Mouse (Mus musculus) bone marrow, adult 2 months (tissue): ENCODE results near the gene Pax2.

Experiments
- CTCF ChIP-seq: fragments of 200-500 bp; IDR thresholded peaks from 2 replicates; pipeline ENCODE4 v1.5.1; 2011; ENCODE audit warnings: low read length, control low read depth; ENCODE audit not compliant: control insufficient read depth, insufficient read depth
- POLR2A ChIP-seq: fragments of 200-500 bp; IDR thresholded peaks from 2 replicates; pipeline ENCODE4 v1.6.1; 2011; ENCODE audit warnings: low read depth, mild to moderate bottlenecking, control low read depth, low read length, borderline replicate concordance; ENCODE audit not compliant: control insufficient read depth

GRCm38 (mm10) chr19:44858671-44859070 lies 102.8 kb downstream of the Pax2 start:
- TF ChIP-seq POLR2A (no peak), CTCF (no peak)
